Mouse (Mus musculus) kidney, adult 8-10 months (tissue): Measurements from ENCODE around the gene Hjurp.
A peak's percentile ranks its signal among the peaks of the same experiment; 100 is the strongest.

ENCODE experiments used
- DNase-seq, 2 experiments: peaks; one replicate each; pipeline ENCODE4 v3.0.0; 2022

Hjurp gene

DNA sequence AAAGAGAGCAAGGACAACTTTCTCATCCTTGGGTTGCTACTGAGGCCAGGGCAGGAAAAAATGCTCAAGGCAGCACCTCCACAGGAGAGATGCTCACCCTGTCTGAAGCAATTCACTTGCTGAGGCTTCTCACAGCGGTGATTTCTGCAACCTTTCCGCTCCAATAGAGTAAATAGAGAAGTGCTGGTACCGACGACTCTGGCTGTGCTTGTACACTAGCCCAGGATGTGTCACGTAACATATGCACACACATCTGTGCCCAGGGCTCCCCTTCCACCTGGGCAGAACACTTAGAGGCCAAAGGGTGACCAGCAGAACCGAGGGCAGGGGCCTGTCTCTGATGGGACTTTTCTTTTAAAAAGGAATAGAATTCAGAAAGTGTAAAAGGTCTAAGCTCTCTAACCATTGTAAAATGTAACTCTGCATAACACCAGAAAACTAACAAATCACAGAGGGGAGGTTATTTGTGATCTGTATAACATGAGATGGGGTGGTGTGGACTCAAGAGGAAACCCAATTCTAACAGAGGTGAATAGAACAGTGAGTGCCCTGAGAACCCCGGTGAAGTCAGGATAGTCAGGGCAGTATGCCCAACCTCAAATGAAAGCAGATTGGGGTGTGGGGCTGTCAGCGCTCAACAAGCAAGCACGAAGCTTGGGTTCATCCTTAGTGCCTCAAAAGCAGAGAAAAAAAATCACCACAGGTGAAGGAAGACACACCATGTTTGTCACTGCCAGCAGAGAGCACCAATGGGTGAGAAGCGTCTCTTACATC is 16.6 kb downstream of the Hjurp start:
- no peak for DNase-seq

DNA sequence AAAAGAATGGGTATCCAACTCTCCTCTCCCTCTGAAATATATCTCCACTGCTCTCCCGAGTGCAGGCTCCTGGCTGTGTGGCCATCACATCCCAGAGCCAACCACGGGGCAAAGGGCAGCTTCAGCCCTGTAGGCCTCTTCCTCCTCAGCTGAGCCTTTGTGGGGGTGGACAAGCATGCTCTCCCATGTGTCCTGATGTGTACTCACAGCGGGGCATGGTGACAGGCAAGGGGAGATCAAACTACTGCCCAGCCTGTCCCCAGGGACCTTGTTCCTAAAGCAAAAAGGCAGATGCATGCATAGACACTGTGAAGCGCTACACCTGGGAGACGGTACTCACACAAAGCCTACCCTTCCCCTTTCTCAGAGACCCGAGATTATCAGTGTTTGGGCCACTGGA is 17.3 kb downstream of the Hjurp start:
- DNase-seq, result peak; percentile 58 to 66

DNA sequence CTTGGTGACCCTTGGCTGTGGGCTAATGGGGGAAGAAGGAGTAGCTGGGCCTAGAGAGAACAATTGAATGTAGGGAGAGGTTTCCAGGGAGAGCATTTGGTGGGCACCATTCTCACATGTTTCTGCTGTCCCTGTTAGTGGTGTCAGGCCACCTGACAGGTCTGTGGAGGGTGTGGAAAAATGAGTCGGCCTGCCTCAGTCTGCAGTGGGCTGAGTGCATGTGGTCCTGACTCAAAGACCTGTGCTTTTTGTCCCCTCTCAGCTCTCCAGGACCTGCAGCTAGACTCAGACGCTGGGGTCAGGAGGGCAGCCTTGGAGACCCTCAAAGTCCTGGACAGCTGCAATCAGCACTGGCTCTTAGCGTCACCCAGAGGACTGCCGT is 17.8 kb downstream of the Hjurp start:
- no peak for DNase-seq

DNA sequence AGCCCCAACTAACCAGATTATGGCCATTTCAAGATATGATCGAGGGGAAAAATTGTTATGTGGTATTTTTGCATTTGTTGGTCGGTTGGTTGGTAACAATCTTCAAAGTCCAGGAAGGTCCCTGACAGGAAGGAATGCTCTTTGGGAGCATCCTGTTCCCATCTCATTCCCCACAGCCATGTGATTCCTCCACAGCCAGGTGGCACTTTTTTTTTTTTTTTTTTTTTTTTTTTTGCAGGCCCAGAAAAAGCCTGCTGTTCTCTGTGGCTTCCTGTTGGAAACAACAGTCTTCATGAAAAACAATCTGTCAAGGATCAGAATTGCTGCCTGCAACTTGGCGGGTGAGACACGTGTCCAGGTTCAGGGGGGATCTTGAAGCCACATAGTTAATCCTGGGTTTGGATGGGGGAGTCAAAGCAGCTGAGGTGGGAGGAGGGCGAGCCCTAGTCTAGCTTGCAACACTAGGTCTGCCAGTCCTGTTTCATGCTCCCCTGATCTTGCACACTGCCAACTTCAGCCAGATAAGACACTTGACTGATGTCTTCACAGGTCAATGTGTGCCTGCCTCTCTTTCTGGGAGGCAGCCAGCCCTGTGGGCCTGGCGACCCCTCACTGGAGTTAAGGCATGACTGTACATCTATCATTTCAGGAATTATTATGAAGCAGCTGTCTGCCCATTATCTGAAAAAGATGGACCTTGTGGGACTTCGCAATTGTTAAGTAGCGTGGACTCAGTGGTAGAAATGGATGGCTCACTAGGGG is 18.4 kb downstream of the Hjurp start:
- no peak for DNase-seq

DNA sequence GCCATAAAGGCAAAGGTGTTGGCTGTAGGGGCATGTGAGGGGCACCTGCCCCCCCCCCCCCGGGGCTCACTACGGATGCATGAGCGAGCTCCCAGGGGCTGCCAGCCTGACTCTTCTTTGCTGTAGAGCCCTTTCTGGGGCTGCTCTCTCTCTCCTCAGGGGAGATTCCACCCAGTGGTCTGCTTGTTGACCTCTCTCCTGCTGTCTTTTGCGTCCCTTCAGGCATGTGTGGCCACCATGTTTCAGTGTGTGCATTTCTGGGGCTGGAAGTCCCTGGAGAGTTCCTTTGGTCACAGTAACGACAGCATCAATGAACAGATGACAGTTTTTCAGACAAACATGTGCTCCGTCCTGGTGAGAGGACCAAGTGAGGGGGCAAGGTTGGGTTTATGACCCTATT is 19.1 kb downstream of the Hjurp start:
- no peak for DNase-seq

DNA sequence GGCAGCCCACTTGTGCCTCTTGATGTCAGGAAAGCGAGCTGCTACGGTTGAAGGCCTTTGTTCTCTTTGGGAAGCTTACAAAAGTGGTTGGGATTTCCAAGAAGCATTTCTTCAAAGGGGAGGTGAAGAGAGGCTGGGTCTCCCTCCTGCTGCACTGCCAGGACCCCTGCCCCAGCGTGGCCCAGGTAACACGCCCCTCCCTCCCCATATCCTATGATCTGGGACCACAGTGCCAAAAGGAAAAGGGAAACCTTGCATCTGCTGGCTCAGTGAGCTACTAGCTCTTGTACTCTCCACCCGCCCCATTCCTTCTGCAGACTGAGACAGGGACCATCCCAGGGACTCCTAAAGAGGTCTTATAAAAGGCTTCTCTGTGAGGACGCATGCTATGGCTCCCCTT is 19.8 kb downstream of the Hjurp start:
- DNase-seq, result no peak

DNA sequence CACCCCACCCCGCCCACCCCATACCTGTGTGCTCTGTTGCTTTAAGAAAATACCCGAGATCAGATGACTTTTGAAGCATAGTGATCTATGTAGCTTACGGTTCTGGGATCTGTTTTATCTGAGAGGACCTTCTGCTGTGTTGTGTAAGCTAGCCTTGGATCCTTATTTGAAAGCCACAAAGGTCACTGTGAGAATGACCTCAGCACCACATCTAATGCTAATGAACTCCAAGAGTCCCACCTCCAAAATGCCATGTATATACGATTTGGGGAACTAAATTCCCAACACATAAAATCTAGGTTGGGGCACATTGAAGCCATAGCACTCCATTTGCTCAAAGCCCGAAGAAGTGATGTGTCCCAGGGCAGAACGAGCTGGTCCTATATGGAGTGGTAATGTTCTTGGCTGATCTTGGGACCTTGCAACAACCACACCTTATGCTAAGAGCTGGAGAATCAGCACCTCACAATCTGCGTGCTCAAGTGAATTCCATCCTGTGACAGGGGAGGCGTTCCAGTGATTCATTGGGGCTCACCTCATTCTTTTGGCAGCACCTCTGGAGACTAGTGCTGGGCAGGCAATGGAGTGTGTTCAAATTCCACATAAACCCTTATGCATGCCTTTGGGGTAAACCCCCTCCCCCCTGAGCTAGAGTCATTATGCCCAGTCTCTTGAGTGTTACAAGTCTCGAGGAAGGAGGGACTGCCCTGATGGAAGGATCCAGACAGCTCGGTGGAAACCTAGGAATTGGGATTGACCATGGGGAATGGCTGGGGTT is 20.4 kb downstream of the Hjurp start:
- no peak for DNase-seq

DNA sequence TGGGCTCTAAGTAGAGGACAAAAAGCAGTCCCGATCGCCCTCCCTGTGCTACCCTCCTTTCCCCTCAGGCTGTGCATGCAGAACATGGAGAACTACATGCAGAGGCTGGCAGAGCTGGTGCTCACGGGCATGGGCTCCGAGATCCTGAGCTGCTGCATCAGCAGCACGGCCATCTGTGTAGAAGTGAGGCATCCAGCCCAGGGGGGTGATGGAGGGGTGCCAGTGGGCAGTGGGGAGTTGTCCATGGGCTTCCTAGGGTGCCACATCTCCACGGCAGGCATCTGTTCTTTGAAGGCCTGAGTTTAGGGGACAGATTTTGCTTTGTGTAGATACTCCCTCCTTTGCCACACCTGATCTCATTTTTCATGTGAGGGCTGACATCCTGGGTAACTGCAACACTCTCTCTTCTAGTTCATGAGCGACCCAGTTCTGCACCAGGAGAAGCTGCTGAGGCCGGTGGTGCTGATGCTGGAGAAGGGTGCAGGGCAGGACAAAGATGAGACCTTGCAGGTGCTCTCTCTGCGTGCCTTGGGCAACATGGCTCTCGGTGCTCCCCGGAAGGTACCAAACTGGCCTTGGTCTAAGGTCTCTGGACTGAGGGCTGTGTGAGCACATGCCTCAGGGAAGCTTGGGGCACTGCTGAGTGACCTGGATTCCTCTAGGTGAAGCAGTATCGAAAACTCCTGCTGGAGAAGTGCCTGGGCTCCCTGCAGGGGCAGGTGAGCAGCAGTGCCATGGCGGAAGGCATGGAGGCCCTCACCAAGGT is 21.3 kb downstream of the Hjurp start:
- DNase-seq, result no peak

DNA sequence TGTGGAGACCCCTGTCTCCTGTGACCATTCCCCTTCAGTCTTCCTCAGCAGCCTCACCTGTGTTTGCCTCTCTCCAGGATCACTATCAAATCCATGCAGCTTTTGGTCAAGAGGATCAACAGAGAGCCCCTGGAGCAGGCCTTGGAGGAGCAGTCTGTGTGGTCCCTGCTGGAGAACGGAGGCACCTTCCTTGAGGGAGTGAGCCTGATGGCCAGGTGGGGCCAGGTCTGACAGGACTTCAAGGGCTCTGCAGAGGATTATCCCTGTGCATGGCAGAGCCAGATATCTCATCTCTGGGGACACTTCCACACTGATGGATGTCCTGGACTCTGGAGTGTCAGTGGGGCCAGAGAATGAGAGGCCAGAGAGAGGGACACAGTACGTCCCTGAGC is 22.0 kb downstream of the Hjurp start:
- no peak for DNase-seq

DNA sequence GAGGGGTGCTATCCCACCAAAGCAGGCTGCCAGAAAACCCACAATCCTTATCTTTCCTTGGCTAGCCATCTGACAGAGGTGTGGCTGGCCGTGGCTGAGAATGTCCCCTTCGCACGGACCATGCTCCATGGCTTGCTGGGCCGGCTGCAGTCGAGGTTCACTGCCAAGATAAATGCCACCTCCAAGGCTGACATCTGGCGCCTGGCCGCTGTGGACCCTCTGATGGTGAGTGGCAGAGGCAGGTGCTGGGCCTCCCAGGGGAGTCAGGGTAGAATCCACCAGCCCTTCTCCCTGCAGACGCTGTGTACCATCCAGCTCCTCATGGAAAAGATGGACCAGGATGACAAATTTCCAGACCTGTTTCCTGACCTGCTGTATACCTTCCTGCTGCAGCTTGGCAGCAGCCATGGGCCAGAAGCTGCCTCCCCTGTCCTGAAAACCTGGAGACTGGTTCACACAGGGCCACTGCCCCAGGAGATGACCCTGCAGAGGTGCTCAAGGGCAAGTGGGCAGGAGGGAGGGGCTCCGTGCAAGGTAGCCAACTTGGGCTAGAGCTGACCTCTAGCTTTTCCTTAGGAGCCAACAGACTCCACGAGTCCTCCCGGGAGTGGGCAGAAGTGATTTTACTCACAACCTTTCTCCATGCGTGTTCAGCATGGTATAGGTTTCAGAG is 22.5 kb downstream of the Hjurp start:
- no peak for DNase-seq

DNA sequence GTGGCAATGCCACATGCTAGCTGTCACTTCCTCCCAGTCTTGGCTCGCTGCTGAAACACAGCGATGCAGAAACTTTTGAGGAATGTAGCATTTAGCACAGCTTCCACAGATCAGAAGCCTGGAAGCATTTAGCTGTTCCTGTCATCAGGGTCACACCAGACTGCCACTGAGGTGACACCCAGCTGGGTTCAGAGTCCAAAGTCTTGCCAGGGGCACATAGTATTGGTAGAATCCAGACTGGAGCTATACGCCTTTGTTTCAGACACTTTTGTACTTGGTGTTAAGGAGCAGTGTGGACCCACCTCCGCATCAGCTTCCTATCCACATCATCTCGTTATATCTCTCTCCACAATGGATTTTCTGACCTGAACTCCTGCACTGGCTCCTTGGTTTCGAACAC is 23.9 kb downstream of the Hjurp start:
- no peak for DNase-seq

DNA sequence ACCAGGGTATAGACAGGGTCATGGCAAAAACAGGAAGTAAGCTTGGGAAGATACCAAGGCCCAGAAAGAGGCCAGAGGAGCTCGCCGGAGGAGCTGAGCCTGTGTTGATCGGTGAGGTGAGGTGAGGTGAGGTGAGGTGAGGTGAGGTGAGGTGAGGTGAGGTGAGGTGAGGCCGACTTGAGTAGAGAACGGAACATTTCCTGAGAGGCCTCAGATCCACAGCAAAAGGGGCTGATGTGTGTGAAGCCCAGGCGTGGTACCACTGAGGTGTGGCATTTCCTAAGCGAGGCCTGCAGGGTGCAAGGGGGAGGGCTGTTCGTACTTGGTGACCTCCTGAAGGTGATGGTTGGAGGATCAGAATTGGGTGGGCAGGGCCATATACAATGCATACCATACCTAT is 24.3 kb downstream of the Hjurp start:
- no peak for DNase-seq

DNA sequence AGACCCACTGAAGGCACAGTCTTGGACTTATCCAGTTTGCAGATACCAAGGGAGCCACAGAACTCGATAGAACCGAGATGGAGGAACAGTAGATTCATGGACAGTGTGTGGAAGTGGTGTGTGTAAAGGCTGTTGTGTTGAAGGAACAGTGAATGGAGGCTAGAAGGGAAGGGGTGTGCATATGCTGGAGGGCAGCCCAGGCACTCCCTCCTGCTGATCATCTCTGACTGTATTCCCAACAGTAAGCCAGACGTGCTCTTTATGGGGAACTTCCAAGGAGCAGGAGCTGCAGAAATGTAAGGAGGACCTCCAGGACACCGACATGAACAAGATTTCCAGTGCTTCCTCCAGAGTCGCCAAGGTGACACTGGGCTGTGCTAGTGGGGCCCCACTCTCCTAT is 27.4 kb downstream of the Hjurp start:
- DNase-seq, result no peak

DNA sequence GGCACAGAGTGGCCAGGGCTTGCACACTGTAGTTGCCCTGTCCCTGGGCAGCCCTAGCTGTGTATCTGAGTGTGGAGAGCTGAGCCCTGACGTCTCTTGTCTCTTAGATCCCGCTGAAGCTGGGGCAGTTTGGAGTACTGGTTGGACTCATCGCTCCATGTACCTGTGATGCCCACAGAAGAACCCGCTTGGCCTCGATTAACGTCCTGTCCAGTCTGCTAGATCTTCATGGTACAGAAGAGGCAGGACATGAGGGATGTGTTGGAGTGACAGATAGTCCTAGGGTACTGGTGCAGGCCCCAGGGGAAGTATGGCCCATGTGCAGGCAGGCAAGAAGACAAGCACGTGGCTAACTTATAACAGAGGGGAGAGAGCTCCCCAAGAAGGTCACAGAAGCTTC is 27.8 kb downstream of the Hjurp start:
- no peak for DNase-seq

DNA sequence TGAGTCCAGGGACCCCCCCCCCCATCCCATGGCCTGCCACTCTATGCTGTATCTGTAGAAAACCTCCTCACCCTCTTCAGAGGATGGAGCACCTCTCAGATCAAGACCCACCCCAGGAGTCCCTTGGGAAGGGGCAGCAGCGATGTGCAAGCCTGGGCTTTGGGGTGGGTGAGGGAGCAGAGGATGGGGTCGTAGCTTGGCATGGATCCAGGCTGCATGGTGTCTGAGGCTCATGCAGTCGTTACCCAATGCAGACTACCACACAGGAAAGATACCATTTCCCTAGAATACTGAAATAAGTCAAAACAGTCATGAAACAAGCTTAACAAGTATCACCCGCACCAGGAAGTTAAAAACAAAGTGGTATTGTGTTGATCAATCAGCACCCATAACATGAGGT is 28.8 kb downstream of the Hjurp start:
- no peak for DNase-seq

DNA sequence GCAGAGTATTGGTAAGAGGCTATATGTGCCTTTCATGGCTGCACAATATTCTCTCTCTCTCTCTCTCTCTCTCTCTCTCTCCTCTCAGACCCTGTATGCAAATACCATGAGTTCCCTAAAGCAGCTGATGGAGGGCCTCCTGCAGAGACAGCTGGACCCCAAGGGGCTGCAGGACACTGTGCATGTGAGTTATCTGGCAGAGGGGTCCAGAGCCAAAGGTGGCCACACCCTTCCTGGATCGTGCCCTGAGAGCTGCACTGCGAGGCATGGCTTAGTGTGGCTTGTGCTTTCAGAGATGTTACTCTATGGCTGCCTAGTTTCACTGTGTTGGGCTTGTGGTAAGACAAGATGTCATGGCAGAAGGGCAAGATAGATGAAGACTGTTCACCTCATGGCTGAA is 29.8 kb downstream of the Hjurp start:
- DNase-seq, result no peak

DNA sequence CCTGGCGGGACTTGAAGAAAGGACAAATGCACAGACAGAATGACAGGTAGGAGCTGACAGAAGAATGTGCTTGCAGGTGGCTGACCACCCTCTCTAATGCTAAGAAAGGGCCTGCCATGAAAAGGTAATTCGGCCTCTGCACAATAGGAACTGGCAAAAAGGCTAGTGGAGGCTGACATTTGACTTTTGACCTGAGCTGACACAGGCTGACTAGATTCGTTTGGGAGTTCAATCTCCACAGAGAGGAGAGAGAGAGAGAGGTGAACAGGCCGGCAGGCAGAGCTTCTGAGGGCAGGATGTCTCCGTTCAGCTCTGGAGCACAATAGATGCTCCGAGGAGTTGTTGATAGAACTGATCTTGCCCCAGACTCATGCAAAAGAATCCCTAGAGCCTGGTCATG is 31.0 kb downstream of the Hjurp start:
- no peak for DNase-seq

DNA sequence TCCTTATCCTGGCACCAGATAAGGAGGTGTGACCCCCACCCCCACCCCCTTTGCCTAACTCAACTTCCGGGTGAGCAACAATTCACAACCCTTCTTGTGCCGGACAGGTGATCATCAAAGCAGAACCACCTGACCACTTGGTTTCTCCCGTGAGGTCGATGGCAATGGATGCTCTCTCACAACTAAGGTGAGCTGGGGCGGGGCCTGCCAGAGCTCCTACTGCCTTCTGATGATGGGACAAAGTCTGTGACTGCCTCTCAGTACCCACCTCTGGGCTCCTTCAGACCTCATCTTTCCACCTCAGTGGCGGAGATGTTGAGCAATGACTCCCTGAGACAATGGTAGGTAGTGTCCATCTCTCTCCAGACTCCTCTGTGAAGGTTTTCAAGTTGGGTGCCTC is 31.6 kb downstream of the Hjurp start:
- no peak for DNase-seq

DNA sequence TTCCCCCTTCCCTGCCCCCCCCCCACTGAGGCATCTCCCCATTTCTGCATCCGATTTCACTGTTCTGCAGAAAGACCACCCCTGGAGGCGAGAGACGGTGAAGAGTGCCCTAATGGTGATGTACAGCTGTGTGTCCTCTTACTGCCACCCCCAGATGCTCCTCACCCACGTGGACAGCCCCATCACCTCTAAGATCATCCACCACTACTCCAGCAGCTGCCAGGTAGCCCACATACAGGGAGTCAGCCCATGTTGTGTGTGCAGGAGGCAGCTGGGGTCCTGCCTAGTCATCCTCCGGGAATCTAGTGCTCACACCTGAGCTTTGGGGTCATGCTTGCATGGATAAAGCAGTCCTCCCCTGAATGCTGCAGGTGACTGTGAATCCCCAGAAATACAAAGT is 33.6 kb downstream of the Hjurp start:
- DNase-seq, result no peak

DNA sequence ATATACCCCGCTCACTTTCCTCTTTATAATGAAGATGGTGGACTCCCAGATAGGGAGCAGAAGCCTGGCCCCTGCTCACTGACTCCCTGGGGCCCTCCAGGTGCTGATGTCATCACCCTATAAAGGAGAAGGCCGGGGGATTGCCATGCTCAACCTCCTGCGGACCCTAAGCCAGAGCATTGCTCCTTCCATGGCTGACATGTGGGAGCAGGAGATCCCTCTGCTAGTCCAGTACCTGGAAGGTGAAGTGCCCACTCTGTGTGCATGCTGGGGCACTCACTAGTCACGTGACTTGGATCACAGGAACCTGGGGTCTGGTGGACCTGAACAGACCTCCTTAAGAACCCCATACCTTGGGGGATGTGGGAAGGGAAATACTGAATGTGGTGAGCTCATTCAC is 36.9 kb downstream of the Hjurp start:
- no peak for DNase-seq

DNA sequence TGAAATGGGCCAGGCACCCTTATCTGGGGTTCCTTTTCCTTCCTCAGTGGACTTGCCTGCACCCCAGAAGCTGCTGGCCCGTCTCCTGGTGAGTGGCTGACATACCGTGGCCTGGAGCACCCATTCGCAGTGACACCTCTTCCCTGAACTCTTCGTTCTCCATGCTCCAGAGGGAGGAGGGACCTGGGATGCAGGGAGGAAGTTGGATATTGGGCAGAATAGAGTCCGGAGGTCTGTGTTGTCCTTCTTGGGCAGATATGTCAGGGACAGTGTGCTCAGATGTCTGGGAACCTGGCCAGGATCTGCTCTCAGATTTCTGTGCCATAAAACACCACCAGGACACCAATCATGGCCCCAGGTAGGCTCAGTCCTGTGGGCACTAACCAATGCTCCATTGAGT is 37.4 kb downstream of the Hjurp start:
- DNase-seq, result no peak

DNA sequence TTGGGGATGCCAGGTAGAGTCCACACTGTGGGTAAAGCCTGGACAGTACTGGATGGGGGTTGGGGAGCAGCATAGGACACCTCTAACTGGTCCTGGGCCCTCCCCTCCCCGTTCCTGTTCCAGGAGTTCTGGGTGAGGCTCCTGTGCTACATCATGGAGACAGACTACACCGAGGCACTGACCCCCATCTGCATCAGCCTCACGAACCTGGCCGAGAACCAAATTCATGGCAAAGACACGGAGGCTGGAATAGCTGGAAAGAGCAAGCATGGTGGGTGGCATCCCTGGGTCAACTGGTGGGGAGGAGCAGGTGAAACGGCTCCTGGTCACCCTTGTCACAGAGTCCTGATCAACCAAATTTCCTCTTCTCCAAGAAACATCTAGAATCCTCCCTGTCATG is 38.7 kb downstream of the Hjurp start:
- no peak for DNase-seq

DNA sequence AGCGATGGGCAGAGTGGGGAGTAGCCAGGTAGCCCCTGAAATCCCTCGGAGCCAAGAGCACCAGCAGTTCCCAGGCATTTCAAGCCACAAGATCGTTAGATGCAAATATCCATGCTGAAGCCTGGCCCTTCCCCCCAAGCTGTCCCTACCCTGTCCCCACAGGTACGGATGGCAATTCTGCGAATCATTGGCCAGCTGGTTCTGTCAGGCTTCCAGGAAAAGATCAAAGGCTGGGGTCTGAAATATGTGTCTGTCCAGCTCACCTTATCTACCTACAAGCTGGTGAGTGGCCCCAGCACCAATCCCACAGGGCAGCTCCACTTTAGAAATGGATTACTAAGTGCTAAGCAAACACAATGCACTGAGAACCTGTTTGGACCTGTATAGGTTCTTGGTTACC is 40.1 kb downstream of the Hjurp start:
- no peak for DNase-seq
